Mouse (Mus musculus) layer of hippocampus, adult 18-20 months (tissue): ENCODE data around the gene Bivm. TPM values are rescaled to one million over a fixed set of nuclear protein-coding genes. Genes with fewer than 3 reads are reported as not detected.

Experiments
- DNase-seq, 2 experiments: peaks; one replicate each; pipeline ENCODE4 v3.0.0; 2022; ENCODE audit warnings: low spot score in 2 of 2
- long read RNA-seq: library from polyadenylated mRNA; stranded (forward); transcript quantifications from one replicate; pipeline ENCODE4 v2.0.0, GENCODE M21; 2021
- total RNA-seq, 2 experiments: library from RNA; stranded (reverse); gene quantifications; 2 replicates each; pipeline ENCODE4 v1.2.3; 2021

Gene Bivm
- total RNA-seq = 10 to 100 TPM; 33.9 to 38.2 TPM
- long read RNA-seq, transcript Bivm-202 (10 exons, 3,570 nt) = major isoform, 5 of 12 reads
- long read RNA-seq, partial matches to known transcripts = 4 of 12 reads
- long read RNA-seq, other reads (novel, unspliced or antisense) = 3 of 12 reads

- DNase-seq = peak; percentile 88 to 96
Measured at GRCm38 (mm10) chr1:44118239-44119054, at the start of gene Bivm, which contains the start of gene Kdelc1. Bivm (plus strand) TSS chr1:44118957. Kdelc1 (minus strand) TSS chr1:44118808.

GRCm38 (mm10) chr1:44101448-44102225, 17.1 kb upstream of the Bivm start:
- DNase-seq = peak in 1 of 2 experiments; percentile 26

- DNase-seq = peak; percentile 93 to 96
Measured at GRCm38 (mm10) chr1:44102259-44102717, 16.5 kb upstream of the Bivm start, which contains the start of gene Tex30. Tex30 (minus strand) TSS chr1:44102441.

- no peak for DNase-seq
Measured at GRCm38 (mm10) chr1:44102939-44103338, 15.8 kb upstream of the Bivm start.

- no peak for DNase-seq
Measured at GRCm38 (mm10) chr1:44117571-44117970, 1.2 kb upstream of the Bivm start.

- peak; percentile 75 to 85 for DNase-seq
Measured at GRCm38 (mm10) chr1:44119201-44120073, 680 bp downstream of the Bivm start.

- DNase-seq = no peak
Measured at GRCm38 (mm10) chr1:44120074-44120406, 1.3 kb downstream of the Bivm start.

GRCm38 (mm10) chr1:44122256-44122655, 3.5 kb downstream of the Bivm start:
- DNase-seq = no peak

- DNase-seq = no peak
Measured at GRCm38 (mm10) chr1:44125590-44125989, 6.8 kb downstream of the Bivm start.

- no peak for DNase-seq
Measured at GRCm38 (mm10) chr1:44129929-44130581, 11.3 kb downstream of the Bivm start.

GRCm38 (mm10) chr1:44140232-44140631, 21.5 kb downstream of the Bivm start:
- DNase-seq = no peak

GRCm38 (mm10) chr1:44142747-44143146, 24.0 kb downstream of the Bivm start:
- peak in 1 of 2 experiments; percentile 53 for DNase-seq

- peak; percentile 82 to 89 for DNase-seq
Measured at GRCm38 (mm10) chr1:44147563-44148381, 29.0 kb downstream of the Bivm start, which contains the start of gene Ercc5. Ercc5 (plus strand) TSS chr1:44147744.

GRCm38 (mm10) chr1:44148706-44149105, 29.9 kb downstream of the Bivm start:
- DNase-seq = no peak

- no peak for DNase-seq
Measured at GRCm38 (mm10) chr1:44155287-44155686, 36.5 kb downstream of the Bivm start.

GRCm38 (mm10) chr1:44158317-44158716, 39.6 kb downstream of the Bivm start:
- no peak for DNase-seq

- DNase-seq = no peak
Measured at GRCm38 (mm10) chr1:44161818-44162217, 43.1 kb downstream of the Bivm start.

- no peak for DNase-seq
Measured at GRCm38 (mm10) chr1:44162389-44162788, 43.6 kb downstream of the Bivm start.

GRCm38 (mm10) chr1:44167859-44168383, 49.2 kb downstream of the Bivm start:
- DNase-seq = no peak
